Mouse (Mus musculus): ENCODE measurements around the gene Tiam1.

DNA sequence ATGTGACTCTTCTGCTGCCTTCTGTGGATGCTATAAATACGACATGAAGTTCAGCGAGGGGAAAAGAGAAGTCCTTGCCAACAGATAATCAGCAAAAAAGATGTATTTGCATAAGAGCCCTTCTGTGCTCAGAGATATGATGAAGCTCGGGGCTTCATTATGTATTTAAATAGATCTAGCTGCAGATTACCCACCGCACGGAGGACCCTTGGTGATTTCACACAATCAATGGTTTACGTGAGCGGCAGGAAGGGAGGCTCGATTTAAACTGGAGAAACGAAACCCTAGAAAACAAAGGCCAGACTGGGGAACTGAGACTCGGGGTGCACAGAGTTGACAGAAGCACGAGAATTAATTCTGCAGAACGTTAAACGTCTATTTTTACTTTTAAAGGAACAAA lies 272.2 kb downstream of the Tiam1 start:
- TF ChIP-seq TAL1 (conservative IDR thresholded peaks at IDR 0.05; ENCODE audit: low read depth, low read length), result peak; percentile 33; the same call in 1 of the 2 replicates
- TF ChIP-seq CTCF (IDR thresholded peaks at IDR 0.05; ENCODE audit: low read depth, low read length), result no peak
- no peak for TF ChIP-seq GATA1 (IDR thresholded peaks at IDR 0.05; ENCODE audit: borderline replicate concordance, low read length)
